Mouse (Mus musculus): ENCODE measurements around the gene Olfr126.

Olfr126 gene

GRCm38 (mm10) chr17:37847183-37847582 lies at the start of gene Olfr126:
Olfr126 (plus strand) TSS chr17:37847483.
- no peak for DNase-seq (ENCODE audit: low spot score)

GRCm38 (mm10) chr17:37799588-37799987 lies 47.7 kb upstream of the Olfr126 start, which contains the start of gene Olfr124:
Olfr124 (plus strand) TSS chr17:37799888.
- no peak for DNase-seq (ENCODE audit: low spot score)

GRCm38 (mm10) chr17:37832649-37833048 lies 14.6 kb upstream of the Olfr126 start, which contains the start of gene Olfr125:
Olfr125 (plus strand) TSS chr17:37832949.
- DNase-seq (ENCODE audit: low spot score), result no peak

- no peak for DNase-seq (ENCODE audit: low spot score)
Measured at GRCm38 (mm10) chr17:37863901-37864300, 16.6 kb downstream of the Olfr126 start.

GRCm38 (mm10) chr17:37869676-37870205 lies 22.5 kb downstream of the Olfr126 start:
- DNase-seq (ENCODE audit: low spot score), result no peak

- DNase-seq (ENCODE audit: low spot score), result no peak
Measured at GRCm38 (mm10) chr17:37873830-37874229, 26.5 kb downstream of the Olfr126 start.

- DNase-seq (ENCODE audit: low spot score), result no peak
Measured at GRCm38 (mm10) chr17:37900137-37900536, 52.9 kb downstream of the Olfr126 start, which contains the start of gene Olfr127. Olfr127 (plus strand) TSS chr17:37900437.

All from layer of hippocampus, adult 9-10 months (tissue).